Mouse (Mus musculus) C2C12 (cell line): ENCODE measurements around the gene Mib2.

Experiments
- CEBPB ChIP-seq: IDR thresholded peaks from one replicate; pipeline ENCODE4 v1.6.1; 2011; ENCODE audit warnings: low read depth, mild to moderate bottlenecking, control low read depth, moderate library complexity
- CTCF ChIP-seq: IDR thresholded peaks from one replicate; pipeline ENCODE4 v1.5.1; 2011; ENCODE audit not compliant: control insufficient read depth, insufficient read depth, insufficient read length
- FOSL1 ChIP-seq: IDR thresholded peaks from one replicate; pipeline ENCODE4 v1.8.0; 2011; ENCODE audit warnings: mild to moderate bottlenecking, low read length; ENCODE audit not compliant: poor library complexity, insufficient read depth, severe bottlenecking
- MAX ChIP-seq: IDR thresholded peaks from one replicate; pipeline ENCODE4 v1.6.1; 2011; ENCODE audit warnings: mild to moderate bottlenecking, control low read depth
- MYOD1 ChIP-seq: IDR thresholded peaks from one replicate; pipeline ENCODE4 v1.6.1; 2011; ENCODE audit warnings: low read depth; ENCODE audit not compliant: control insufficient read depth, insufficient read length
- MYOG ChIP-seq: IDR thresholded peaks from one replicate; pipeline ENCODE4 v1.6.1; 2011; ENCODE audit not compliant: control insufficient read depth, insufficient read length; ENCODE audit errors: extremely low read depth
- USF1 ChIP-seq: IDR thresholded peaks from one replicate; pipeline ENCODE4 v1.6.1; 2011; ENCODE audit warnings: low read depth, mild to moderate bottlenecking, control low read depth, moderate library complexity

DNA sequence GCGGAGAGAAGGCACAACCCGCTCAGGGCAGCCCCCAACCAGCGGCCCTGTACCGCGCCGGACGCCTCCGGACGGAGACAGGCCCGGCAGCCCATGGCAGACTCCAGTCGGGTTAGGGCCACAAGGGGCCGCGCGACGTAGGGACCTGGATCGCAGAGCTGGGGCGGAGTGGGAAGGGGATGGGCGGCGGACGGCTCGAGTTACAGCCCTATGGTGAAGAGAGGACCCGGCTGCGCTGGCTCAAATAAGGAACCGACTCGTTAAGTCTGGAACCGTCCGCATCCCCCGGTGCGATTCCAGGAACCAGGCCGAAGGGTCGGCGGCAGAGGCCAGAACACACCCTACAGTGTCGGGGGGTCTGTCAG is 15.9 kb downstream of the Mib2 start, which contains the start of gene Mmp23:
- TF ChIP-seq CTCF (no peak), MYOG (no peak), USF1 (no peak), MAX (no peak), CEBPB (no peak), FOSL1 (no peak), MYOD1 (no peak)
